Mouse (Mus musculus) lung, postnatal 0 days (tissue): ENCODE measurements around the gene Fkbp11. TPM values are rescaled to one million over a fixed set of nuclear protein-coding genes. Genes with fewer than 3 reads are reported as not detected.

Experiments used
- ATAC-seq: fragments of 200-750 bp; cut with Nextera tagmentation; 2 replicates; pipeline ENCODE4 v1.8.0; 2017; ENCODE audit warnings: moderate library complexity
- DNase-seq: peaks from one replicate; pipeline ENCODE4 v3.0.0-alpha.2; 2016; ENCODE audit warnings: low spot score
- H3K27ac ChIP-seq: fragments of 300-500 bp; sonication (generic); 2 replicates; pipeline ENCODE4 v1.5.1; 2014; ENCODE audit warnings: antibody characterized with exemption, mild to moderate bottlenecking, low read length, mixed read lengths
- H3K27me3 ChIP-seq: fragments of 300-500 bp; sonication (generic); replicated peaks from 2 replicates; pipeline ENCODE4 v1.6.1; 2014; ENCODE audit warnings: low read length, mixed read lengths; ENCODE audit not compliant: insufficient read depth
- H3K36me3 ChIP-seq: fragments of 300-500 bp; sonication (generic); 2 replicates; pipeline ENCODE4 v1.6.1; 2014; ENCODE audit warnings: low read length, mixed read lengths; ENCODE audit not compliant: insufficient read depth
- H3K4me1 ChIP-seq: fragments of 300-500 bp; sonication (generic); 2 replicates; pipeline ENCODE4 v1.6.1; 2014; ENCODE audit warnings: antibody characterized with exemption, low read depth, low read length, mixed read lengths; ENCODE audit not compliant: insufficient read depth
- H3K4me2 ChIP-seq: fragments of 300-500 bp; sonication (generic); replicated peaks from 2 replicates; pipeline ENCODE4 v1.6.1; 2014; ENCODE audit warnings: low read depth, mild to moderate bottlenecking, low read length, moderate library complexity, mixed read lengths
- H3K4me3 ChIP-seq: fragments of 300-500 bp; sonication (generic); 2 replicates; pipeline ENCODE4 v1.5.1; 2014; ENCODE audit warnings: low read depth, low read length
- H3K9ac ChIP-seq: fragments of 300-500 bp; sonication (generic); replicated peaks from 2 replicates; pipeline ENCODE4 v1.6.1; 2014; ENCODE audit warnings: low read depth, mild to moderate bottlenecking
- H3K9me3 ChIP-seq: fragments of 300-500 bp; sonication (generic); 2 replicates; pipeline ENCODE4 v1.6.1; 2016; ENCODE audit warnings: low read length, mixed read lengths
- CTCF ChIP-seq: IDR thresholded peaks from 2 replicates; pipeline ENCODE4 v1.5.1; 2016; ENCODE audit warnings: antibody characterized with exemption, mild to moderate bottlenecking
- EP300 ChIP-seq: IDR thresholded peaks from 2 replicates; pipeline ENCODE4 v1.6.1; 2016; ENCODE audit warnings: antibody characterized with exemption, mild to moderate bottlenecking, control low read depth
- whole genome bisulfite sequencing: fragments of 180-500 bp; shearing (Covaris S2); extraction: QIAGEN DNeasy Blood & Tissue Kit; methylation state at CpG from one replicate; pipeline ENCODE4 v1.1.7; 2014; 5-methylcytosine and 5-hydroxymethylcytosine counted together
- polyA plus RNA-seq: library from polyadenylated mRNA; unstranded; fragments of >200 nt; fragmentation: Nextera tagmentation; extraction: Ambion mirVana; gene quantifications from 2 replicates; pipeline ENCODE4 v1.2.1, GENCODE M21; 2015

Fkbp11 gene
- polyA plus RNA-seq, 1 experiment from 2014 or later: 45.5 TPM

DNA sequence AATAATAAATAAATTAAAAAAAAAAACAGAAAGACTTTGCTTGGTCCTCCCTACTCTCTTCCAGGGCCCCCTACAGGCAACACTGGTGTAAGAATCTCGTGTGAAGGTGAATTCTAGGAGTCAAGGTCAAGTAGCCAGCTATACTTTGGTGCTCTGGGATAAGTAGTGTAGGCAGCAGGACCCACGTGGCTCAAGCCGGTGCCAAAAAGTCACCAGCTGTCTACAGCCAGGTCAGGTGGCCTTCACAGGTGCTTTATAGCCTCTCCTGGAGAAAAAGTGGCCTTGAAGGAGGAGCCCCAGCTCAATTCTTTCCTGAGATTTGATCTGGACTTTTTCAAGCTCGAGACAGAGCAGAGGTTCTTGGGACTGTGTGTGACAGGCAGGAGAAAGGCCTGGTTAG lies 1.9 kb downstream of the Fkbp11 start:
- TF ChIP-seq CTCF: no peak
- no peak for TF ChIP-seq EP300
- H3K4me1 ChIP-seq: peaks cover 12% of the 10 kb centered on the region
- H3K9ac ChIP-seq: no peak overlapping the region
- DNase-seq: no peak
- H3K36me3 ChIP-seq: no peaks in the 10 kb centered on the region
- H3K27ac ChIP-seq: no peak overlapping the region
- H3K4me3 ChIP-seq: no peak overlapping the region
- H3K9me3 ChIP-seq: no peaks in the 10 kb centered on the region
- WGBS: 69% methylated on average over 4 of the region's 4 CpGs
- H3K27me3 ChIP-seq: no peaks in the 10 kb centered on the region
- no peak overlapping the region for H3K4me2 ChIP-seq
- no peak for ATAC-seq

DNA sequence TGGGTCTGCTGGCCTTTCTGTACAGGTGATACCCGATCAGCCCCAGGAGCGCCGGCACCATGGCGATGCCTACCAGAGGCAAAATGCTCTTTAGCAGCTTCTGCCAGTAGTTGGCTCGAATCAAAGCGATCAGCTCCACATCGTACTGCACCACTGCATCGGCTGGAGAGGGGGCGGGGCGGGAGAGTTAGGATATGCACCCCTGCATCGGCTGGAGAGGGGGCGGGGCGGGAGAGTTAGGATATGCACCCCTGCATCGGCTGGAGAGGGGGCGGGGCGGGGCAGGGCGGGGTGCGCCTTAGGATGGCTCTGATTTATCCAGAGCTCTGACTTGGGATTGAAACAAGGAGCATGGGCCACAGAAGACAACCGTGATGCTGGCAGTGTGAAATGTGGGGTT lies 3.6 kb downstream of the Fkbp11 start:
- Histone ChIP-seq H3K27ac (no peak overlapping the region), H3K9me3 (no peaks in the 10 kb centered on the region), H3K4me1 (peaks cover 12% of the 10 kb centered on the region), H3K27me3 (no peaks in the 10 kb centered on the region), H3K4me2 (no peak overlapping the region), H3K36me3 (no peaks in the 10 kb centered on the region), H3K9ac (no peak overlapping the region), H3K4me3 (no peak overlapping the region)
- TF ChIP-seq CTCF (no peak), EP300 (no peak)
- WGBS: 24% methylated on average over 16 of the region's 19 CpGs
- DNase-seq (no peak), ATAC-seq (peak; percentile 10; the same call in 1 of the 2 replicates)

DNA sequence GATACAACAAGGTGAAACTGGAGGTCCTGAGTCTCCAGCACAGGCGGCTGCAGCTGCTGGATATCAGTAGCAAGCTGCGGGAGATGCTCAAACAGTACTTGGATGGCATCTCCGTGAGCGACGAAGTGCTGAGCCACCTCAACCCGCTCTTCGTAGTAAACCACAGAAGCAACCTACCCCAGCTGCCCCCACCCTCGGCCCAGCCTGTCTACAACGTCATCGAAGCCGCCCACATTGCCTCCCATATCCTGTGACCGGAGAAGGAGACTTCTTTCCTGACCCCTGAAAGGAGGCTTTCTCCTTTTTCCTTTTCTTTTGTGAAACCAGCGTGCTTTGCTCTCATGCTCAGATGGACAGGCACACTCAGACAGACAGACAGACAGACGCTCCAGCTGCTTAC lies 5.1 kb downstream of the Fkbp11 start:
- Histone ChIP-seq H3K9me3 (no peaks in the 10 kb centered on the region), H3K4me3 (no peak overlapping the region), H3K4me1 (peaks cover 12% of the 10 kb centered on the region), H3K27me3 (no peaks in the 10 kb centered on the region), H3K4me2 (no peak overlapping the region), H3K36me3 (no peaks in the 10 kb centered on the region), H3K27ac (no peak overlapping the region), H3K9ac (no peak overlapping the region)
- DNase-seq (peak; percentile 37), ATAC-seq (0 out of 2 replicates have a peak, but pooled peaks have one; percentile 41)
- WGBS: 39% methylated on average over 14 of the region's 14 CpGs
- TF ChIP-seq CTCF (no peak), EP300 (no peak)

DNA sequence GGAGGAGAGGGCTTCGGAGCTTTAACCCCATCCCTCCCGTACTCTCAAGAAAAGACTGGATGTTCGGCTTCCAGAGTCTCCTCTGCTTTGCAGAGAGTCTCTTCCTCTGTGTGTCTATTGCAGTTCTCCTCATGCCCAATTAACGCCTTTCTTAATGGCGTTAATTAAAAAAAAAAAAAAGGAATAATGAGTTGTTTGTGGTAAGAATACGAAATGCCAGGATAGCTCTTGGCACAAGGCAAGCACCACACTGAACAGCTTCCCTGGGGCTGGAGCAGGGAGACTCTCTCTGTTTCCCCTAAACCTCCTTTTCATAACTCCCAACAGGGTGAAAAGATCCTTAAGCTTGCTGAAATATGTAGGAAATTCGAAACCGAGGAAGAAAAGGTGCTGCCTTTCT lies 5.8 kb downstream of the Fkbp11 start:
- no peak overlapping the region for H3K27ac ChIP-seq
- no peak overlapping the region for H3K4me3 ChIP-seq
- no peaks in the 10 kb centered on the region for H3K9me3 ChIP-seq
- no peaks in the 10 kb centered on the region for H3K27me3 ChIP-seq
- 73% methylated on average over 8 of the region's 8 CpGs for WGBS
- H3K36me3 ChIP-seq: no peaks in the 10 kb centered on the region
- H3K4me2 ChIP-seq: no peak overlapping the region
- DNase-seq (no peak), ATAC-seq (no peak)
- no peak overlapping the region for H3K9ac ChIP-seq
- peaks cover 10% of the 10 kb centered on the region for H3K4me1 ChIP-seq
- TF ChIP-seq CTCF (no peak), EP300 (no peak)

DNA sequence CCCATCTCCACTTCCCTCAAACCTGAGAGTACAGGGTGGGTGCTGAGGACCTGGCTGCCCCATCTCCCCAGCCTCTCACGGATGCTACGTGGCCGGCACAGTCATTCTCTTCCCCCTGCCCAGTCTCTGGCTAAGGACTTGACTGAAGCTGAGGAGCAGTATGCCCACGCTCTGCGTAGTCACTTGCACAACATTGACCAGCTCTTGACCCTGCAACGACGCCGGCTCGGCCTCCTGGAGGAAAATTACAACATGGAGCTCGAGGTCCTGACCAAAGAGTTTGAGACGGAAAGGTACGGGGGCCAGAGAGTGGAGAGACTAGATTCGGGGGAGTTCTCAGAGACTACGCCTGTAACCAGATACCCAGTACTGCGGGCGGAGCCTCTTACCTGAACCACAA lies 10.7 kb downstream of the Fkbp11 start:
- TF ChIP-seq CTCF (no peak), EP300 (no peak)
- DNase-seq: no peak
- 49% methylated on average over 16 of the region's 16 CpGs for WGBS

DNA sequence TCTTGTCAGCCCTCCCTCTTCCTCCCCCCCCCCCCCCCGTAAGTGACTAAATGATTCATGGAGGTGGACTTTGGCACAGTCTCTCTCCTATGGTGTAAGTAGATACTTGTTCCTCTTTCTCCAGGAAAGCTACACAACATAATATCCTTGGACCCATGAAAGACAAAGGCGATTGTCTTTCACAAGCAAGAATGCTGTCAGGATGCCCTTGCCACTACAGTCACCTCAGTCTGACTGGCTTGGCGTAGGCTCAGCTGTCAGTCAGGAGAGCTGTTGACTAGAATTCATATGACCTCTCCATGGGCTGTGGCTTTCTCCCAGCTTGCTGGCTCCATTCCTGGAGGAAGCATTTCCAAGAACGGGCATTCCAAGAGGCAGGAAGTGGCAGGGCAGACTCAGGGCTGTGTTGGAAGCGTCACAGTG lies 13.8 kb downstream of the Fkbp11 start:
- no peak overlapping the region for H3K27ac ChIP-seq
- no peaks in the 10 kb centered on the region for H3K9me3 ChIP-seq
- H3K4me1 ChIP-seq: no peaks in the 10 kb centered on the region
- H3K9ac ChIP-seq: no peak overlapping the region
- DNase-seq: peak; percentile 73
- no peaks in the 10 kb centered on the region for H3K36me3 ChIP-seq
- no peaks in the 10 kb centered on the region for H3K27me3 ChIP-seq
- no peak overlapping the region for H3K4me3 ChIP-seq
- peak; percentile 84 for ATAC-seq
- no peak overlapping the region for H3K4me2 ChIP-seq
- TF ChIP-seq CTCF (no peak), EP300 (peak; percentile 68)
- WGBS: 30% methylated on average over 5 of the region's 5 CpGs

More for the DNA sequence above, 10.7 kb downstream of the Fkbp11 start:
- no peaks in the 10 kb centered on the region for H3K27me3 ChIP-seq
- H3K9ac ChIP-seq: no peak overlapping the region
- ATAC-seq: no peak
- no peak overlapping the region for H3K27ac ChIP-seq
- H3K9me3 ChIP-seq: no peaks in the 10 kb centered on the region
- no peak overlapping the region for H3K4me2 ChIP-seq
- H3K36me3 ChIP-seq: no peaks in the 10 kb centered on the region
- no peaks in the 10 kb centered on the region for H3K4me1 ChIP-seq
- no peak overlapping the region for H3K4me3 ChIP-seq

DNA sequence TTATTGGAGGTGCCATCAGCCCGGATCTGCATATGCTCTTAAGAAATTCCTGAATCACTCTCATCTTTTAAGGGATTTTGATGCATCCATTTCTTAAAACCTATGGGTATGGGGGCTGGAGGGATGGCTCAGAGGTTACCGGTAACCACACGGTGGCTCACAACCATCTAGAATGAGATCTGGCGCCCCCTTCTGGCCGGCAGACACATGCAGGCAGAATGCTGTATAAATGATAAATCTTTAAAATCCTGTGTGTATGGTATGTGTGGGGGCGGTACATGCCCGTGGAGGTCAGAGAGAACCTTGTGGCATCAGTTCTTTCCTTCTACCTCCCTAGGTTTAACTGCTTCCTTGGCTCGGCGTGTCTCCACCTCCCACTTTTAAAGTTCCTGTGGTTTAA lies 17.6 kb downstream of the Fkbp11 start:
- 0 out of 2 replicates have a peak, but pooled peaks have one; percentile 23 for ATAC-seq
- TF ChIP-seq CTCF: peak; percentile 87
- no peak for TF ChIP-seq EP300
- Histone ChIP-seq H3K4me3 (no peak overlapping the region), H3K9ac (no peak overlapping the region), H3K4me2 (no peak overlapping the region), H3K4me1 (no peaks in the 10 kb centered on the region), H3K27ac (no peak overlapping the region), H3K27me3 (no peaks in the 10 kb centered on the region), H3K9me3 (no peaks in the 10 kb centered on the region), H3K36me3 (no peaks in the 10 kb centered on the region)
- peak; percentile 66 for DNase-seq
- 15% methylated on average over 9 of the region's 9 CpGs for WGBS
